Mouse (Mus musculus): ENCODE measurements around the gene Arsk. TPM values are rescaled to one million over a fixed set of nuclear protein-coding genes. Genes with fewer than 3 reads are reported as not detected.
A peak's percentile ranks its signal among the peaks of the same experiment; 100 is the strongest.

Arsk gene
- 1 to 10 TPM; 3.1 to 4.4 TPM for total RNA-seq (2021)

GRCm38 (mm10) chr13:76098493-76099303 is at the start of gene Arsk, which contains the start of gene Ttc37:
TSS of gene Arsk (minus strand) at chr13:76098660.
TSS of gene Ttc37 (plus strand) at chr13:76098734.
- intact Hi-C loops (cut with DNase I): loop anchor here (2.0 kb wide), 1 partner anchor 80 kb away; the partner anchor contains the start of gene Rfesd
- peak; percentile 88 for DNase-seq (ENCODE audit: low spot score)

GRCm38 (mm10) chr13:76141117-76141808 is 42.8 kb upstream of the Arsk start:
- no peak for DNase-seq (ENCODE audit: low spot score)
- intact Hi-C loops (cut with DNase I): no loop called here

GRCm38 (mm10) chr13:76138862-76139261 is 40.4 kb upstream of the Arsk start:
- DNase-seq (ENCODE audit: low spot score): no peak
- intact Hi-C loops (cut with DNase I): no loop called here

- intact Hi-C loops (cut with DNase I): no loop called here
- DNase-seq (ENCODE audit: low spot score): no peak
These were observed 34.0 kb upstream of the Arsk start for GRCm38 (mm10) chr13:76132415-76132814.

GRCm38 (mm10) chr13:76128799-76129198 is 30.3 kb upstream of the Arsk start:
- intact Hi-C loops (cut with DNase I): no loop called here
- DNase-seq (ENCODE audit: low spot score): no peak

GRCm38 (mm10) chr13:76109069-76109824 is 10.8 kb upstream of the Arsk start:
- intact Hi-C loops (cut with DNase I): no loop called here
- no peak for DNase-seq (ENCODE audit: low spot score)

GRCm38 (mm10) chr13:76101989-76102388 is 3.5 kb upstream of the Arsk start:
- DNase-seq (ENCODE audit: low spot score): no peak
- intact Hi-C loops (cut with DNase I): no loop called here

- intact Hi-C loops (cut with DNase I): loop anchor here (2.0 kb wide), 1 partner anchor 79 kb away; the partner anchor contains the start of gene Rfesd
These were observed 356 bp downstream of the Arsk start for GRCm38 (mm10) chr13:76098116-76098492.

GRCm38 (mm10) chr13:76074323-76074722 is 24.1 kb downstream of the Arsk start:
- no peak for DNase-seq (ENCODE audit: low spot score)
- intact Hi-C loops (cut with DNase I): no loop called here

More at GRCm38 (mm10) chr13:76098116-76098492, 356 bp downstream of the Arsk start:
- DNase-seq (ENCODE audit: low spot score): no peak

- intact Hi-C loops (cut with DNase I): no loop called here
- DNase-seq (ENCODE audit: low spot score): no peak
These were observed 34.0 kb downstream of the Arsk start for GRCm38 (mm10) chr13:76064363-76064945.

- intact Hi-C loops (cut with DNase I): no loop called here
- DNase-seq (ENCODE audit: low spot score): no peak
These were observed 34.9 kb downstream of the Arsk start for GRCm38 (mm10) chr13:76063548-76063947.

GRCm38 (mm10) chr13:76062569-76062968 is 35.9 kb downstream of the Arsk start:
- intact Hi-C loops (cut with DNase I): no loop called here
- DNase-seq (ENCODE audit: low spot score): no peak

GRCm38 (mm10) chr13:76062126-76062525 is 36.3 kb downstream of the Arsk start:
- intact Hi-C loops (cut with DNase I): no loop called here
- no peak for DNase-seq (ENCODE audit: low spot score)

- DNase-seq (ENCODE audit: low spot score): no peak
- intact Hi-C loops (cut with DNase I): loop anchor here (5.0 kb wide), 1 partner anchor 77 kb away; no protein-coding TSS in a partner anchor
These were observed 38.9 kb downstream of the Arsk start for GRCm38 (mm10) chr13:76059591-76059990.

- no peak for DNase-seq (ENCODE audit: low spot score)
- intact Hi-C loops (cut with DNase I): loop anchor here (5.0 kb wide), 1 partner anchor 75 kb away; no protein-coding TSS in a partner anchor
These were observed 41.0 kb downstream of the Arsk start for GRCm38 (mm10) chr13:76057267-76058069.

- intact Hi-C loops (cut with DNase I): loop anchor here (5.0 kb wide), 1 partner anchor 75 kb away; no protein-coding TSS in a partner anchor
- no peak for DNase-seq (ENCODE audit: low spot score)
These were observed 41.6 kb downstream of the Arsk start, which contains the start of gene Gpr150 for GRCm38 (mm10) chr13:76056896-76057266. TSS of gene Gpr150 (minus strand) at chr13:76056996.

GRCm38 (mm10) chr13:76056261-76056724 is 42.2 kb downstream of the Arsk start:
- intact Hi-C loops (cut with DNase I): loop anchor here (5.0 kb wide), 1 partner anchor 74 kb away; no protein-coding TSS in a partner anchor
- DNase-seq (ENCODE audit: low spot score): peak; percentile 5

GRCm38 (mm10) chr13:76055391-76056232 is 42.8 kb downstream of the Arsk start:
- intact Hi-C loops (cut with DNase I): loop anchor here (5.0 kb wide), 1 partner anchor 73 kb away; no protein-coding TSS in a partner anchor
- DNase-seq (ENCODE audit: low spot score): no peak

Data from heart, postnatal 25 days (tissue).